Mouse (Mus musculus): Measurements from ENCODE around the gene Dedd2.

GRCm38 (mm10) chr7:25178787-25179605 lies 41.4 kb downstream of the Dedd2 start:
- TF ChIP-seq CTCF (IDR thresholded peaks at IDR 0.05; ENCODE audit: low read depth) (no peak), EP300 (IDR thresholded peaks at IDR 0.05; ENCODE audit: low read depth) (no peak)
